Mouse (Mus musculus): ENCODE data around the gene Vmn2r89.

DNA sequence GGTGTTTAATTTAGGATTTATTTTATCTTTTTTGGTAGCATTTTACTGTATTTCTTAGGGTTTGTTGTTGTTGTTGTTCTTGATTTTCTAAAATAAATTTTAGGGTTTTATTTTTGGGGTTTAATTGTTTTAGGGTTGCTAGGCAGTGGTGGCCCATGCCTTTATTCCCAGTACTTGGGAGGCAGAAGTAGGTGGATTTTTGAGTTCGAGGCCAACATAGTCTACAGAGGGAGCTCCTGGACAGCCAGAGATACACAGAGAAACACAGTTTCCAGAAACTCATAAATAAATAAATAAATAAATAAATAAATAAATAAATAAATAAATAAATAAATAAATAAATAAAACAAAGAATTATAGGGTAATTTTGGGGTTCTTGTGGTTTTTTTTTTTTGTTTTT is 32.0 kb downstream of the Vmn2r89 start:
- no peak for TF ChIP-seq MAFK (IDR thresholded peaks at IDR 0.05; ENCODE audit: insufficient read depth, low read depth, low read length)
- TF ChIP-seq CHD2 (IDR thresholded peaks at IDR 0.05; ENCODE audit: low read depth, low read length): no peak
- no peak for TF ChIP-seq ZNF384 (IDR thresholded peaks at IDR 0.05; ENCODE audit: low read depth, low read length)
